14 mouse cellular contexts compared by ENCODE assay signal in the genomic region with DNA sequence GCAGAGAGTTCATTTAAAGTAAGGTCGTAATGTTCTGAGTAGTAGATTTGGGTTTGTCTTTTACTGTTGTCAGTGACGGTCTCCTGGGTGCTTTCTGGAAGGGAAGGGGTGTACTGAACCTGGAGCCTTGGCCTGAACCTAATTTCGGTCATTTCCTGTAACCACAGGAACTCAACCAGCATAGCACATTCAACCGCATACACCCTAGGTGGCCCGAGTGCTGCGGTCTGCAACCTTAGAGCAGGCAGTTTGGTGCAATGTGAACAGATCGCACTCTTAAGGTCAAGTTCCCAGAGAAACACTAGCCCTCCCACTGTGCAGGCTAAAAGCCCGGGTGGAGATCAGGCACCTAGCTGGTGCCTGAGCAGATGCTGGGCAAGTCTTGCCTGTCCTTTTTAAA.
A peak's percentile ranks its signal among the peaks of the same experiment; 100 is the strongest.
DNase-seq lines count a peak whose midpoint lies in the region; ATAC-seq and TF ChIP-seq lines count a peak whose summit lies in the region.
"Had no signal": no experiment of that assay in that cellular context is flagged by ENCODE, and none has a peak within 500 bp of the region (broad histone marks: within the 10 kb centered on the region; RNA-seq: fewer than 3 reads in every experiment).

No protein-coding gene starts in this region.

- H3K9me3 ChIP-seq in embryonic facial prominence, embryonic 11.5 days (replicated peaks; ENCODE audit: control insufficient read depth, low read length): no peaks in the 10 kb centered on the region
- no peaks in the 10 kb centered on the region for H3K9me3 ChIP-seq in hindbrain, embryonic 14.5 days (ENCODE audit: control insufficient read depth, low read length)

- WGBS in heart, adult 2 months: 58% methylated on average over 8 of the region's 8 CpGs
- WGBS in embryonic facial prominence, embryonic 11.5 days: 44% methylated on average over 8 of the region's 8 CpGs
- 65% methylated on average over 8 of the region's 8 CpGs for WGBS in hindbrain, embryonic 14.5 days

- no peak for TF ChIP-seq CTCF in heart, adult 2 months (IDR thresholded peaks at IDR 0.05)

- no peaks in the 10 kb centered on the region for H3K36me3 ChIP-seq in heart, adult 2 months (ENCODE audit: control insufficient read depth, insufficient read depth, low read length)
- no peaks in the 10 kb centered on the region for H3K36me3 ChIP-seq in embryonic facial prominence, embryonic 11.5 days (replicated peaks; ENCODE audit: control insufficient read depth, insufficient read depth, low read depth, low read length)
- no peaks in the 10 kb centered on the region for H3K36me3 ChIP-seq in hindbrain, embryonic 14.5 days (replicated peaks; ENCODE audit: control insufficient read depth, insufficient read depth)

- H3K9ac ChIP-seq in heart, adult 2 months (ENCODE audit: low read depth, low read length): no peak overlapping the region
- H3K9ac ChIP-seq in embryonic facial prominence, embryonic 11.5 days (replicated peaks; ENCODE audit: low read length): no peak overlapping the region
- no peak overlapping the region for H3K9ac ChIP-seq in hindbrain, embryonic 14.5 days

- H3K4me3 ChIP-seq in heart, adult 2 months: no peak overlapping the region
- no peak overlapping the region for H3K4me3 ChIP-seq in embryonic facial prominence, embryonic 11.5 days (ENCODE audit: low read depth, low read length)
- no peak overlapping the region for H3K4me3 ChIP-seq in hindbrain, embryonic 14.5 days (replicated peaks; ENCODE audit: low read length)

- intact Hi-C loops in heart, adult 2 months (cut with DNase I): no loop called here

- H3K79me2 ChIP-seq in heart, adult 2 months (replicated peaks; ENCODE audit: control insufficient read depth, insufficient read depth, low read length): no peaks in the 10 kb centered on the region

- H3K27ac ChIP-seq in heart, adult 2 months: no peak overlapping the region
- no peak overlapping the region for H3K27ac ChIP-seq in embryonic facial prominence, embryonic 11.5 days (replicated peaks; ENCODE audit: low read depth, low read length)
- no peak overlapping the region for H3K27ac ChIP-seq in hindbrain, embryonic 14.5 days

- ATAC-seq in embryonic facial prominence, embryonic 11.5 days (replicated peaks; ENCODE audit: insufficient number of reproducible peaks, low FRiP score, low TSS enrichment, low read depth): no peak
- ATAC-seq in megakaryocyte, adult 5-6 weeks (ENCODE audit: poor library complexity, severe bottlenecking): peak; percentile 40
- no peak for ATAC-seq in activated CD4-positive, CD25-positive, alpha-beta regulatory T cell, adult 4 months
- ATAC-seq in hindbrain, embryonic 14.5 days (ENCODE audit: low FRiP score): no peak

- TF ChIP-seq POLR2A in heart, adult 2 months (IDR thresholded peaks at IDR 0.05; ENCODE audit: insufficient read depth, low read depth, low read length): no peak

- no peaks in the 10 kb centered on the region for H3K4me1 ChIP-seq in heart, adult 2 months (ENCODE audit: control insufficient read depth, insufficient read depth, low read length)
- no peaks in the 10 kb centered on the region for H3K4me1 ChIP-seq in embryonic facial prominence, embryonic 11.5 days (ENCODE audit: control insufficient read depth, insufficient read depth, low read length)
- H3K4me1 ChIP-seq in hindbrain, embryonic 14.5 days (replicated peaks; ENCODE audit: control insufficient read depth, insufficient read depth, low read length): peaks cover 13% of the 10 kb centered on the region

- H3K4me2 ChIP-seq in embryonic facial prominence, embryonic 11.5 days (ENCODE audit: low read depth, low read length): no peak overlapping the region
- no peak overlapping the region for H3K4me2 ChIP-seq in hindbrain, embryonic 14.5 days (replicated peaks)
- H3K4me2 ChIP-seq: liver, embryonic 11.5 days had no signal

- no peaks in the 10 kb centered on the region for H3K27me3 ChIP-seq in heart, adult 2 months (ENCODE audit: control insufficient read depth, insufficient read depth, low read length)
- H3K27me3 ChIP-seq in embryonic facial prominence, embryonic 11.5 days (ENCODE audit: control insufficient read depth, insufficient read depth, low read length): no peaks in the 10 kb centered on the region
- no peaks in the 10 kb centered on the region for H3K27me3 ChIP-seq in hindbrain, embryonic 14.5 days (ENCODE audit: control insufficient read depth, insufficient read depth, low read length)

- TF ChIP-seq EP300 in heart, adult 2 months (IDR thresholded peaks at IDR 0.05; ENCODE audit: insufficient read depth, low read depth, low read length): no peak

- peak; percentile 85 for DNase-seq in heart, adult 11 months
- no peak for DNase-seq in heart, adult 2 months
- DNase-seq in R1 (ENCODE audit: low read depth, low spot score): peak; percentile 69
- peak; percentile 42 for DNase-seq in embryonic facial prominence, embryonic 11.5 days (ENCODE audit: low spot score)
- DNase-seq in lung, postnatal 36 days: no peak
- no peak for DNase-seq in hindbrain, embryonic 14.5 days (ENCODE audit: low spot score)
- DNase-seq: heart, adult 18-20 months; heart, postnatal 4 days; kidney, adult 9 months; lung, postnatal 14 days; retina, postnatal 1 day had no signal

Comparison
In these comparisons a context has a peak if more than half of its experiments do, and no peak if none do; other contexts are left out.
1. DNase-seq: peak in heart, adult 11 months (single experiment), R1 (single experiment) and embryonic facial prominence, embryonic 11.5 days (single experiment); none in heart, adult 2 months (0 of 2), lung, postnatal 36 days (single experiment) and hindbrain, embryonic 14.5 days (single experiment).